Mouse (Mus musculus): ENCODE data around the gene 9030025P20Rik. TPM values are rescaled to one million over a fixed set of nuclear protein-coding genes. Genes with fewer than 3 reads are reported as not detected.
"Not testable (repeated sequence)": the region's sequence is repeated elsewhere in the genome, so short reads cannot be mapped to it uniquely, and the experiment has no call there.

9030025P20Rik gene
- total RNA-seq, 2 experiments from 2014 or later, result 1.8 to 2.5 TPM

DNA sequence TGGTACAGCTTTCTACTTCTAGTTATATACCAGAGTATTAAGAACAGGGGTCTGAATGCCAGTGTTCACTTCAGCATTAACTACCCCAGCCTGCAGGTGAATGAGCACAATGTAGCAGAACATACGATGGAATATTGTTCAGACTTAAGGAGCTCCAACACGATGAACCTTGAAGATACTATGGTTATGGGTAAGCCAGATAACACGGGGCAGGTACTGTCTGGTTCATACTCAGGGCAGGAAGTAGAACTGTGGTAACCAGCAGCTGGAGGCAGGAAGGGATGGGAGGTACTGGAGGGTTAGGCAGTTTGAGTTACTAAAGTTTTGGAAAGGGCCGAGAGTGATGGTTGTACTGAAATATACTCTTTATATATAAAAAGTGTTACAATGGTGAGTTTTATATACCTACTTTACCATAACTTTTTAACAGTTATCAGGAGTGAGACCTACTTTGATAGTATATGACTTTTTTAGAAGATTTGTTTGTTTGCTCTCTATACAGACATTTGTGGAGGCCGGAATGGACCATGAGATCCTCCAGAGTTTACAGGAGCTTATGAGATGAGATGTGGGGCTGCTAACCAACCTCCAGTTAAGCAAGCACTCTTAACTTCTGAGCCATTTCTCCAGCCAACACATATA lies 19.5 kb upstream of the 9030025P20Rik start:
- Histone ChIP-seq H3K27ac (no peak overlapping the region), H3K4me3 (no peak overlapping the region)
- TF ChIP-seq CTCF (IDR thresholded peaks at IDR 0.05), result no peak
- intact Hi-C loops (cut with DNase I), result no loop called here
- DNase-seq, result no peak

DNA sequence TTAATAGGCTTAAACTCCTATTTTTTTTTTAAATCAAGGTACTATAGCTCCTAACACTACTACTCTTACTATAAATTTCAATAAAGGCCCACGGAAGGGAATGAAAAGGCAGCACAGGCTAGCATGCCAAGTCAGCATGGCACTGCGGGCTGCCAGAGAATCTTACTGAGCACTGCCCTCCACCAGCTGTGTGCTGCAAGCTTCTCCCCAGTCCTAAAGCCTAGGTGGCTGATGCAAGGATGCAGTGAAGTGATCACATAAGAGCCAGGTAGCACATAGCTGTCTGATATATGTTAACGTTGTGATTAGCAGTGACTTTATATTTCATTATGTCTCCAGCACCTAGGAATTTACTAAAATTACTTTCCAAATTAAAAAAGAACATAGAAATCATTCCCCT lies 18.3 kb upstream of the 9030025P20Rik start:
- DNase-seq, result peak; percentile 33
- Histone ChIP-seq H3K4me3 (peak overlapping the region; percentile 77), H3K27ac (peak overlapping the region; percentile 87; the same call in 1 of the 2 replicates)
- intact Hi-C loops (cut with DNase I), result no loop called here
- TF ChIP-seq CTCF (IDR thresholded peaks at IDR 0.05), result no peak

DNA sequence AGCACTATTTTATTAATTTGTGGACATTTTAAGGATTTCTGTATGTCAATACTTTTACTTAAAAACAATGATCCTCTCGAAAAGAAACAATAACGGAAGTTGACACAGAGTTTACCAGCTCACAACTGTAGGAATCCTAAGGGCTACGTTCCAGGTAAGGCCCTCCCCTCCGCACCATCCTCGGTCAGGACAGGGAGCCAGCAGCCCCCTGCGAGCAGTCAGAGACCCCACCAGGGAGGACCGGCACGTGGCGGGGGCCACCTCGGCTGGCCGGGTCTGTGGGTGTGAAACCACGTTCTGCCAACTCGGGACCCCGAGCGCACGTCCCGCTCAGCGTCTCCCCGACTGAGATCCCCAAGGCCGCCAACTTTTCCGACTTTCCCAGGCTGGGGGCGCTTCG lies 17.7 kb upstream of the 9030025P20Rik start:
- no peak for TF ChIP-seq CTCF (IDR thresholded peaks at IDR 0.05)
- H3K4me3 ChIP-seq, result peak overlapping the region; percentile 77
- peak; percentile 56 for DNase-seq
- peak overlapping the region; percentile 87 for H3K27ac ChIP-seq
- intact Hi-C loops (cut with DNase I), result no loop called here

DNA sequence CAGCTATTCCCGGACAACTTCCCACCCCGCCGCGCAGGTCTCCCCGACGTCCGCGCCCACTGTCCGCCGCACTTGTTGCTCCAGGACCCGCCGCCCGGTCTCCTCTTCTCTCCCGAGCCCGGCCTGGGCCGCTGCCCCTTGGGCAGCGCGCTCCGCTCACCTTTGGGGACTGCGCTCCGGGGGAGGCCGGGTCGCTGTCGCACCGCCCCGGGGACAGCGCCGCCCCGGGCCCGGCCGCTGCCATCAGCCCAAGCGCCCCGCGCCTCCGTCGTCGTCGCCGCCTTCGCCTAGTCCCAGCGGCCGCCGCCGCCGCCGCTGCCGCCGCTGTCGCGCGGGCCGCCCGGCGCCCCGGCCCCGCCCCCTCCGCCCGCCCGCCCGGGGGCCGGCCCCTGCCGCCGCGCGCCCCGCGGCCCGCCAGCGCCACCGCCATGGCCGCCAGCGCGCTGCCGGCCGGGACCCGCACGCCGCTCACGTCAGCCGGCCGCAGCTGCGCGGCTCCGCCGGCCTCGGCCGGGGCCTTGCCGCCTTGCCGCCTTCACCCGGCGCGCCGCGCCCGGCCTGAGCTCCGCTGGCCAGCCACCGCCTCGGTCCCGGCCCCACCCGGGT lies 17.2 kb upstream of the 9030025P20Rik start, which contains the start of gene Phf10:
Gene Phf10 (minus strand): TSS at position 323 of the 606 bp plus-strand sequence.
- H3K27ac ChIP-seq, result peak within 1 kb of the TSS; percentile 87
- intact Hi-C loops (cut with DNase I), result not testable (repeated sequence)

DNA sequence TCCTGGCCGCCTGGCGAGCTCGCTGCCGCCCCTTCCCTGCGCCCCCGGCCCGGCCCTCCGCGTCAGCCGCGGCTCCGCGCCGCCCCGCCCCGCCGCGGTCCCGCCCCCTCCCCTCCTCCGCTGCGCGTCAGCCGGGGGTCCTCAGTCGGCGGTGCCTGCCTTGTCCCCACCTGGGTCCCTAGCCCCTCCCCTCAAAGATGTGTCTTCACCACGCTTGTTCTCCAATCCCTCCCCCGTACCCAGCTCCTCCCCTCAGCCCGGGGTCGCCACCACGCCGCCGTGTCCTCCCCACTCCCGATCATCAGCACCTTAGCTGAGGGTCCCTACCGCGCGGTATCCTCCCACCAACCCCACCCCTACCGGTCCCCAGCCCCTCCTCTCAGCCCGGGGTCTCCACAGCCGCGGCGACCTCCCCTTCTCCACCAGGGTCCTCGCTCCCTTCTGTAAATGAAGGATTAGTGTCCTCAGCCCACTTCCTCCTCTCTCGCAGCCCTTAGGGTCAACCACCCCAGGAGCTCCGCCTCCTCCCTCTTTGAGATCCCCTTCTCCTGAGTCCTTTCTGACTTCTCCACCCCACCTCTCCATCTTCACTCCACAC lies 16.6 kb upstream of the 9030025P20Rik start:
- H3K4me3 ChIP-seq; H3K27ac ChIP-seq; DNase-seq; intact Hi-C loops (cut with DNase I): not testable (repeated sequence)

More for the DNA sequence above, 17.2 kb upstream of the 9030025P20Rik start, which contains the start of gene Phf10:
- peak; percentile 64 for DNase-seq
- H3K4me3 ChIP-seq, result peak within 1 kb of the TSS; percentile 77

DNA sequence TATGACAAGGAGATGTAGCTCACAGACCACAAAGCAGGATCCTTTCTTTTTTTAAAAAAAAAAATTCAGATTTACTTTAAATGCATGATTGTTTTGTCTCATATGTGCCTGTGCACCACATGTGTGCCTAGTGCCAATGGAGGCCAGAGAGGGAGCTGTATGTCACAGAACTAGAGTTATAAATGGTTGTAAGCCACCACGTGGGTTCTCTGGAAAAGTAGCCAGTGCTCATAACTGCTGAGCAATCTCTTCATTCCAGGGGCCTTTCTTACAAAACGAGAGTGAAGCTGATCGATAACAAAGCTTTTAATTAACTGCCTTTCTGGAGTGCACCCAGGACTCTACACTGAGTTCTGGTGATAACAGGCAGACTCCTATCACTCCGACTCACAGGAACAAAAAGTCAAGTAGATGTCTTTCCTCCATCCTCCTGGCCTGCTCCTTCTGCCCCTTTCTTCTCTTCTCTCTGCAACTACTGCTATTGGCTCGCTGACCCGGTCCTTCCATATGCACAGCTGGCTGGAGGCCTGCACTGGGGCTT lies 9.8 kb upstream of the 9030025P20Rik start:
- intact Hi-C loops (cut with DNase I); H3K27ac ChIP-seq; DNase-seq; H3K4me3 ChIP-seq: not testable (repeated sequence)

DNA sequence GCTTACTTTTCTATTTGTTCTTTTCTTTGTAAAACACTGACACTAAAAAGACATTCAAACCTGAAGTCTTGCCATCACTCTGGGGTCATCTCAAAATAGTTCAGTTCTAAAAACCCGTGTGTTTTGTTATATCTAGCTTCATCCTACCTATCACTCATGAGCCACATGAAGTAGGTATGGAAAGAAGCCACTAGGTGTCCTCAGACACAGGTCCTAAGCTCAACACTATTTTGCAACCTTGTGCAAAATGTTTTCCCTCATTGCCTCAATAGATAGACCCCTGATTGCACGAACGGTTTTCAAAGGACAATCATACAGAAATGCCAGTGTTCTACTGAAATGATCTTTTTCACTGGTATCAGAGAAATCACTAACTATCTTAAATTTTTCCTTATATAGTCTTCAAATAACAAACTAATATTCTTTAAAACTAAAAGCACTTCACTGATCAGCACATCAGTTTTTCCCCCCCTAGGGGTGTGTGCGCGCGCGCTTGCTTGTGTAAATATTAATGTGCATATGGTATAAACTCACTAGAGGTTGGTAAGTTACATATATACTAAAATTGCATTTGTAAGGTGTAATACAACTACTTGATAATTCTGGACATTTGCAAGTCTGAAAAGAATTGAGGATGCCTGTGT lies 428 bp upstream of the 9030025P20Rik start:
- H3K27ac ChIP-seq; intact Hi-C loops (cut with DNase I); DNase-seq: not testable (repeated sequence)
- H3K4me3 ChIP-seq, result peak overlapping the region; percentile 51

DNA sequence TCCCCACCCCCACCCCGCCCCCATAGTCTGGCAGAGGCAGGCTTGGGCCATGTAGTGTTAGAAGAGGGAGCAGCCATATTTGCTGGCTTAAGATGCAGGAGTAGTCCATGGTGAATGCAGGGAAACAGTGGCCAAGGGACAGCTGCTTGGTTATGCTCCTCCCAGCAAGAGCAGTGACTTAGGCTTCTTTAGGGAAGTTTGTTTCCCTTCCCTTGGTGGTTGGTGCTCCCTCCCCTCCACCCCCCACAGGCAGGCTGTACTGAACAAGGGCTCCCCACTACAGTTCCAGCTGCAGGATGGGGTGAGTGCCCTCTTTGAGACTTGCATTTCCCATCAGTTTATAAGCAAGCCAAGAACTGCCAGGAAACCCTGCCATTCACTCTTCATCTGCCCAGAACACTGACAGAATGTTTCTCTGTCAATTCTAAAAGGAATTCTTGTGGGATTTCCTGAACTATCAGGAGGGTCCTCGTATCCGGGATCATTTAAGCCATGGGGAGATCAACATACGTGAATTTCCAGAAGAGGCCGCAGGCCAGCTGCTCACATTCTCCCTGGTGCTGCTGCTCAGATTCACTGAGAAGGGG lies 11.9 kb downstream of the 9030025P20Rik start:
- peak overlapping the region; percentile 51; the same call in 1 of the 2 replicates for H3K27ac ChIP-seq
- DNase-seq, result peak; percentile 1
- H3K4me3 ChIP-seq; intact Hi-C loops (cut with DNase I): not testable (repeated sequence)

DNA sequence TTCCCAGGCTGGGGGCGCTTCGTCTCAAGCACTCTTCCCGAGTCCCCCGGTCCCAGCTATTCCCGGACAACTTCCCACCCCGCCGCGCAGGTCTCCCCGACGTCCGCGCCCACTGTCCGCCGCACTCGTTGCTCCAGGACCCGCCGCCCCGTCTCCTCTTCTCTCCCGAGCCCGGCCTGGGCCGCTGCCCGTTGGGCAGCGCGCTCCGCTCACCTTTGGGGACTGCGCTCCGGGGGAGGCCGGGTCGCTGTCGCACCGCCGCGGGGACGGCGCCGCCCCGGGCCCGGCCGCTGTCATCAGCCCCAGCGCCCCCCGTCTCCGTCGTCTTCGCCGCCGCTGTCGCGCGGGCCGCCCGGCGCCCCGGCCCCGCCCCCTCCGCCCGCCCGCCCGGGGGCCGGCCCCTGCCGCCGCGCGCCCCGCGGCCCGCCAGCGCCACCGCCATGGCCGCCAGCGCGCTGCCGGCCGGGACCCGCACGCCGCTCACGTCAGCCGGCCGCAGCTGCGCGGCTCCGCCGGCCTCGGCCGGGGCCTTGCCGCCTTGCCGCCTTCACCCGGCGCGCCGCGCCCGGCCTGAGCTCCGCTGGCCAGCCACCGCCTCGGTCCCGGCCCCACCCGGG lies 14.4 kb downstream of the 9030025P20Rik start:
- H3K27ac ChIP-seq; intact Hi-C loops (cut with DNase I); DNase-seq; H3K4me3 ChIP-seq: not testable (repeated sequence)

DNA sequence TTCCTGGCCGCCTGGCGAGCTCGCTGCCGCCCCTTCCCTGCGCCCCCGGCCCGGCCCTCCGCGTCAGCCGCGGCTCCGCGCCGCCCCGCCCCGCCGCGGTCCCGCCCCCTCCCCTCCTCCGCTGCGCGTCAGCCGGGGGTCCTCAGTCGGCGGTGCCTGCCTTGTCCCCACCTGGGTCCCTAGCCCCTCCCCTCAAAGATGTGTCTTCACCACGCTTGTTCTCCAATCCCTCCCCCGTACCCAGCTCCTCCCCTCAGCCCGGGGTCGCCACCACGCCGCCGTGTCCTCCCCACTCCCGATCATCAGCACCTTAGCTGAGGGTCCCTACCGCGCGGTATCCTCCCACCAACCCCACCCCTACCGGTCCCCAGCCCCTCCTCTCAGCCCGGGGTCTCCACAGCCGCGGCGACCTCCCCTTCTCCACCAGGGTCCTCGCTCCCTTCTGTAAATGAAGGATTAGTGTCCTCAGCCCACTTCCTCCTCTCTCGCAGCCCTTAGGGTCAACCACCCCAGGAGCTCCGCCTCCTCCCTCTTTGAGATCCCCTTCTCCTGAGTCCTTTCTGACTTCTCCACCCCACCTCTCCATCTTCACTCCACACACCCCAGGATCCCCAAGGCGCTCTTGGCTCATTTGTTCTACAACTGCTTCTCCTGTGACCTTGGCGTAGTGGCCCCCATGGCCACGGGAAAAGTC lies 15.0 kb downstream of the 9030025P20Rik start:
- DNase-seq; H3K27ac ChIP-seq; H3K4me3 ChIP-seq; intact Hi-C loops (cut with DNase I): not testable (repeated sequence)

DNA sequence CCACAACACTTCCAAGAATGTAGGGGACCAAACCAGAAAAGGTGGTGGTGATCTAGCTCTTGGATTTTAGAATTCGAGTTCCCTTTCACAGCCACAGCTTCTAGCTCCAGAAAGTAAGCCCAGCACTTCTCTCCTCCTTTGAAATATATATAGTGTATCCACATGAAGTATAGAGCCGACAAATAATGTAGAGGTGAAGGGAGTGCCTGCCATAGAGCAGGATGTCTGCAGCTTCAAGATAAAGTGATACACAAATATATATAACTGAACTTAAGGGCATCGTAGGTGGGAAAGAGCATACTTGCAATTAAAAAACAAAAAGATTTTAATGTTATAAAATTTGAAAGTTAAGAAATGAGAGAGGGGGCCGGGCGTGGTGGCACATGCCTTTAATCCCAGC lies 15.9 kb downstream of the 9030025P20Rik start:
- intact Hi-C loops (cut with DNase I); H3K4me3 ChIP-seq; DNase-seq; H3K27ac ChIP-seq: not testable (repeated sequence)

DNA sequence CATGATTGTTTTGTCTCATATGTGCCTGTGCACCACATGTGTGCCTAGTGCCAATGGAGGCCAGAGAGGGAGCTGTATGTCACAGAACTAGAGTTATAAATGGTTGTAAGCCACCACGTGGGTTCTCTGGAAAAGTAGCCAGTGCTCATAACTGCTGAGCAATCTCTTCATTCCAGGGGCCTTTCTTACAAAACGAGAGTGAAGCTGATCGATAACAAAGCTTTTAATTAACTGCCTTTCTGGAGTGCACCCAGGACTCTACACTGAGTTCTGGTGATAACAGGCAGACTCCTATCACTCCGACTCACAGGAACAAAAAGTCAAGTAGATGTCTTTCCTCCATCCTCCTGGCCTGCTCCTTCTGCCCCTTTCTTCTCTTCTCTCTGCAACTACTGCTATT lies 21.8 kb downstream of the 9030025P20Rik start:
- H3K27ac ChIP-seq; intact Hi-C loops (cut with DNase I): not testable (repeated sequence)

DNA sequence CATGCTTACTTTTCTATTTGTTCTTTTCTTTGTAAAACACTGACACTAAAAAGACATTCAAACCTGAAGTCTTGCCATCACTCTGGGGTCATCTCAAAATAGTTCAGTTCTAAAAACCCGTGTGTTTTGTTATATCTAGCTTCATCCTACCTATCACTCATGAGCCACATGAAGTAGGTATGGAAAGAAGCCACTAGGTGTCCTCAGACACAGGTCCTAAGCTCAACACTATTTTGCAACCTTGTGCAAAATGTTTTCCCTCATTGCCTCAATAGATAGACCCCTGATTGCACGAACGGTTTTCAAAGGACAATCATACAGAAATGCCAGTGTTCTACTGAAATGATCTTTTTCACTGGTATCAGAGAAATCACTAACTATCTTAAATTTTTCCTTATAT lies 30.8 kb downstream of the 9030025P20Rik start:
- H3K4me3 ChIP-seq; H3K27ac ChIP-seq; DNase-seq; intact Hi-C loops (cut with DNase I): not testable (repeated sequence)

More for the DNA sequence above, 21.8 kb downstream of the 9030025P20Rik start:
- not testable (repeated sequence) for H3K4me3 ChIP-seq, DNase-seq

DNA sequence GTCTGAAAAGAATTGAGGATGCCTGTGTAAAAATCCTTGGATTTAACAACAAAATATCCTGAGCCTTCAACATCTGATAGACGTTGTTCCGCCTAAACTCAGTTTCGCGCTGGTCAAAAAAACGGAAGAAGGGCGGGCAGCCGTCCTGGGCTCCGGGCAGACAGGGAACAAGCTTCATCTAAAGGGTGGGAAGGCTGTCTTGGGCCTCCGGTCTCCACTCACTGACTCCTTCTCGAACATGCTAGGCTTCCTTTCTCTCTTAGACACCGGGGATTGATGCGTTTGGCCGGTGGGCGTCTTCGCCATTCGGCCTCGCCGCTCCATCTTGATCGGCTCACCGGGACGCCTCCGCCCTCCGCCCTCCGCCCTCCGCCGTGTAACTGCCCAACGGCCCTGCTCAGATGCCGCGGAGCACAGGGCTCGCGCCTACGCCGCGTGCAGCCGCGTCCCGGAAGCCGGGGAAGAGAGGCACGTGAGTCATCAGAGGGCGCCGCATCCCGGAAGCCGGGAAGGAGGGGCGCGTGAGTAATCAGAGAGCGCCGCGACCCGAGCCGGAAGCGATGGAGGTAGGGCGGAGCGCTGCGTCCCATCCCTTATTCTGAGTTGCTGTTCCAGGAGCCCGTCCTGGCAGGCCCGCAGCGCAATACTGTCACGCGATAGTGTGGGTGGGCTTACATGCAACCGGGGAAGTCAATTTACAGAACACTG lies 31.6 kb downstream of the 9030025P20Rik start, which contains the start of gene Gm3435:
Gene Gm3435 (plus strand): TSS at position 471 of the 708 bp plus-strand sequence.
- H3K27ac ChIP-seq; H3K4me3 ChIP-seq; DNase-seq; intact Hi-C loops (cut with DNase I): not testable (repeated sequence)

DNA sequence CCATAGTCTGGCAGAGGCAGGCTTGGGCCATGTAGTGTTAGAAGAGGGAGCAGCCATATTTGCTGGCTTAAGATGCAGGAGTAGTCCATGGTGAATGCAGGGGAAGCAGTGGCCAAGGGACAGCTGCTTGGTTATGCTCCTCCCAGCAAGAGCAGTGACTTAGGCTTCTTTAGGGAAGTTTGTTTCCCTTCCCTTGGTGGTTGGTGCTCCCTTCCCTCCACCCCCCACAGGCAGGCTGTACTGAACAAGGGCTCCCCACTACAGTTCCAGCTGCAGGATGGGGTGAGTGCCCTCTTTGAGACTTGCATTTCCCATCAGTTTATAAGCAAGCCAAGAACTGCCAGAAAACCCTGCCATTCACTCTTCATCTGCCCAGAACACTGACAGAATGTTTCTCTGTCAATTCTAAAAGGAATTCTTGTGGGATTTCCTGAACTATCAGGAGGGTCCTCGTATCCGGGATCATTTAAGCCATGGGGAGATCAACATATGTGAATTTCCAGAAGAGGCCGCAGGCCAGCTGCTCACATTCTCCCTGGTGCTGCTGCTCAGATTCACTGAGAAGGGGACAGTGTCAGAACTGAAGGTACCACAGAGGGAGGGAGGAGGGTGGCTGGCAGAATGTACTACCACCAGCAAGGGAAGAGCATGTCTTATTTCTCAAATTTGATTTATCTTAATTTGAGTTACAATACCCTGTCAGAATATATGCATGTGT lies 43.4 kb downstream of the 9030025P20Rik start:
- Histone ChIP-seq H3K4me3 (peak overlapping the region; percentile 34; the same call in 1 of the 2 replicates), H3K27ac (peak overlapping the region; percentile 48; the same call in 1 of the 2 replicates)
- intact Hi-C loops (cut with DNase I), result not testable (repeated sequence)
- DNase-seq, result peak; percentile 39

Data from gastrocnemius, adult 2 months (tissue).